Mouse (Mus musculus): Measurements from ENCODE around the gene Btbd35f3. TPM values are rescaled to one million over a fixed set of nuclear protein-coding genes. Genes with fewer than 3 reads are reported as not detected.
"Not testable (repeated sequence)": the region's sequence is repeated elsewhere in the genome, so short reads cannot be mapped to it uniquely, and the experiment has no call there.

Btbd35f3 gene
- polyA plus RNA-seq (2015; fragmentation: Nextera tagmentation; extraction: Ambion mirVana): not detected in 2 replicates

DNA sequence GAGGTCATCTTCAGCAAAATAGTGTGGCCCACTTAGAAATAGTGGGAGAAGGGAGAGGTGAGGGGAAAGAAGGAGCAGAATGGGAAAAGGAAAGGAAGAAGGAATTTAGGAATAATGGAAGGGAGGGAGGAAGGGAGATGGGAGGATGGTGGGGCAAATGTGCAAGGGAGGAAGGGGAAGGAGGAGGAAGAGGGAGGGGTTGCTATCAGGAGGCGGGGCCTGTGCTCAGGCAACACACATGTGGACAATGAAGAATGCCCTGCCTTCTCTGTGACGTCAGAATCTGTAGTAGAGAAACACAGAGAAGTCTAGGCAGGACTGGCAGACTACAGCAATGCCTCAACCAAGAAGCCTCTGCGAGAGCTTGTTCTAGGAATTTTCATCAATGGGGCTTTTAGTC, at the start of gene Btbd35f3:
Gene Btbd35f3, plus strand, starts transcription at position 301 of the 400 bp plus-strand sequence.
- not testable (repeated sequence) for H3K4me3 ChIP-seq; ATAC-seq (replicated peaks)

More for the DNA sequence above, at the start of gene Btbd35f3:
- H3K36me3 ChIP-seq; H3K27me3 ChIP-seq; H3K4me2 ChIP-seq (replicated peaks); H3K27ac ChIP-seq (replicated peaks); H3K4me1 ChIP-seq; H3K9ac ChIP-seq (replicated peaks); H3K9me3 ChIP-seq: not testable (repeated sequence)
- no CpG with 5 or more reads among the region's 3 CpGs for WGBS

Other genes with a start within 250 kb of the Btbd35f3 start
- not detected in 2 replicates for gene Btbd35f16, start 80.7 kb upstream of the Btbd35f3 start, polyA plus RNA-seq (2015; fragmentation: Nextera tagmentation; extraction: Ambion mirVana)
- not detected in 2 replicates for gene Btbd35f28, start 158.9 kb downstream of the Btbd35f3 start, polyA plus RNA-seq (2015; fragmentation: Nextera tagmentation; extraction: Ambion mirVana)